Mouse (Mus musculus): ENCODE measurements around the gene Usp50. TPM values are rescaled to one million over a fixed set of nuclear protein-coding genes. Genes with fewer than 3 reads are reported as not detected.

Gene Usp50
- polyA plus RNA-seq, 1 experiment = 3.4 TPM

GRCm38 (mm10) chr2:126743389-126743788 lies 39.9 kb downstream of the Usp50 start:
- DNase-seq (ENCODE audit: low spot score) = no peak

GRCm38 (mm10) chr2:126740314-126740713 lies 43.0 kb downstream of the Usp50 start:
- no peak for DNase-seq (ENCODE audit: low spot score)

- DNase-seq (ENCODE audit: low spot score) = no peak
Observed at GRCm38 (mm10) chr2:126735339-126736073, 47.8 kb downstream of the Usp50 start.

- DNase-seq (ENCODE audit: low spot score) = no peak
Observed at GRCm38 (mm10) chr2:126730502-126730901, 52.8 kb downstream of the Usp50 start.

- no peak for DNase-seq (ENCODE audit: low spot score)
Observed at GRCm38 (mm10) chr2:126729207-126729606, 54.1 kb downstream of the Usp50 start.

- no peak for DNase-seq (ENCODE audit: low spot score)
Observed at GRCm38 (mm10) chr2:126712950-126713349, 70.3 kb downstream of the Usp50 start.

GRCm38 (mm10) chr2:126712526-126712925 lies 70.7 kb downstream of the Usp50 start:
- DNase-seq (ENCODE audit: low spot score) = no peak

- no peak for DNase-seq (ENCODE audit: low spot score)
Observed at GRCm38 (mm10) chr2:126708361-126708760, 74.9 kb downstream of the Usp50 start.

GRCm38 (mm10) chr2:126707438-126707779 lies 75.9 kb downstream of the Usp50 start:
- DNase-seq (ENCODE audit: low spot score) = no peak

- peak; percentile 93 for DNase-seq (ENCODE audit: low spot score)
Observed at GRCm38 (mm10) chr2:126706759-126707437, 76.4 kb downstream of the Usp50 start, which contains the start of gene Usp8. Gene Usp8 (plus strand): TSS chr2:126707328.

- no peak for DNase-seq (ENCODE audit: low spot score)
Observed at GRCm38 (mm10) chr2:126695285-126695684, 88.0 kb downstream of the Usp50 start.

GRCm38 (mm10) chr2:126691290-126691689 lies 92.0 kb downstream of the Usp50 start:
- no peak for DNase-seq (ENCODE audit: low spot score)

- DNase-seq (ENCODE audit: low spot score) = no peak
Observed at GRCm38 (mm10) chr2:126682937-126683336, 100.3 kb downstream of the Usp50 start.

- DNase-seq (ENCODE audit: low spot score) = no peak
Observed at GRCm38 (mm10) chr2:126682333-126682732, 100.9 kb downstream of the Usp50 start.

GRCm38 (mm10) chr2:126677366-126677765 lies 105.9 kb downstream of the Usp50 start:
- no peak for DNase-seq (ENCODE audit: low spot score)

- DNase-seq (ENCODE audit: low spot score) = no peak
Observed at GRCm38 (mm10) chr2:126676122-126676515, 107.2 kb downstream of the Usp50 start, which contains the start of gene Gabpb1. Gene Gabpb1 (minus strand): TSS chr2:126676337.

GRCm38 (mm10) chr2:126675169-126676121 lies 107.8 kb downstream of the Usp50 start:
- DNase-seq (ENCODE audit: low spot score) = peak; percentile 96

GRCm38 (mm10) chr2:126674441-126675168 lies 108.7 kb downstream of the Usp50 start:
- peak; percentile 69 for DNase-seq (ENCODE audit: low spot score)

- no peak for DNase-seq (ENCODE audit: low spot score)
Observed at GRCm38 (mm10) chr2:126673317-126674242, 109.7 kb downstream of the Usp50 start.

GRCm38 (mm10) chr2:126668621-126669252 lies 114.5 kb downstream of the Usp50 start:
- DNase-seq (ENCODE audit: low spot score) = no peak
